Mouse (Mus musculus): ENCODE results near the gene Slc35e4.
"Not testable (repeated sequence)": the region's sequence is repeated elsewhere in the genome, so short reads cannot be mapped to it uniquely, and the experiment has no call there.

Slc35e4 gene

DNA sequence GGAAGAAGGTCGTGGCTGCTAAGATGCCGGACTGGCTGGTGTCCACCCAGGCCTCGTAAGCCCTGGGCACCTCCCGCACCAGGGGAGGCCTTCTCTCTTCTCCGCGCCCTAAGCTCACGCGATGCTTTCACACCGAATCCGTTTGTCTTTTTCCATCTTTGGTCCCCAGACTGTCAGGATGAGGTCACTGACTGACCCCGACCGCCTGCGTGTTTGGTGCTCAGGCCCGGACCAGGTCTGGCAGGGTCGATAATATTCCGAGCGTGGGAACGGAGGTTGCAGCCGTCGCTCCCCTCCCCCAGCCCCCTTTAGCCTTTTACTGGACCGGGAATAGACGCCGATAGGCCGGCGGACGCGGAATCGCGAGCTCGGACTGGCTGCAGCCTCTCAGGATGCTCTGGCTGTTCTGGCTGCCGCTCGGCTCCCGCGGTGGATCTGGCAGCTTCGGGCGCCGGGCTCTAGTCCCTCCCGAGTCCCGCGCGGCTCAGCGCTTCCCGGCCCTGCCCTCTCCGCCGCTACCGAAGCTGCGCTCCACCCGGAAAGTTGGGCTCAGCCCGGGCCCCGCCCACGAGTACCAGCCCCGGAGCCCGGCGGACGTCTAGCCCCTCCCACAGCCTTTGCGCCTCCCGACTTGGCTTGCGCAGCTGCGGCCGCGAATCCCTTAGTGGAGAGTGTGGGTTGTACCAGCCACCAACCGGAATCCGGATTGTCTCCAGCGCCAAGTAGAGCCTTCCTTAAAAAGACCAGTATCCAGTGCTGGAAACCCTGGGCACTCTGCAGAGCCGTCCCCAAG is 952 bp downstream of the Slc35e4 start:
- DNase-seq = peak; percentile 87

DNA sequence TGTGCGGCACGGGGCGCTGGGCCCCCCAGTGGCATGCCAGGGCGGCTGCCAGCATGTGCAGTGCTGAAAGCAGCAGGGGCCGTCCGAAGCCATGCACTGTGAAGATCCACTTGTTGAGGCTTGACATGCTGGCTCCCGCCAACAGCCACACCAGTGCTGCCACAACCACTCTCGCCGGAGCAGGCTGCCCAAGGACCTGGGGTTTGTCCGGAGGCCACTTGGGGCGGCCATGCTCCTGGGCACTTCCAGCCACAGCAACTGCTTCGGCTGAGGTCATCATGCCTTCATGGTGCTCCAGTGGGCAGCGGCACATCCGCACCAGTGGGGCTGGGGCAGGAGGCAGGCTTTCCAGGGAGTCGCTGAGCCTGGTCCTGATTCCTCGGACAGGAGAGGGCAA is 1.6 kb downstream of the Slc35e4 start:
- DNase-seq = peak; percentile 63

DNA sequence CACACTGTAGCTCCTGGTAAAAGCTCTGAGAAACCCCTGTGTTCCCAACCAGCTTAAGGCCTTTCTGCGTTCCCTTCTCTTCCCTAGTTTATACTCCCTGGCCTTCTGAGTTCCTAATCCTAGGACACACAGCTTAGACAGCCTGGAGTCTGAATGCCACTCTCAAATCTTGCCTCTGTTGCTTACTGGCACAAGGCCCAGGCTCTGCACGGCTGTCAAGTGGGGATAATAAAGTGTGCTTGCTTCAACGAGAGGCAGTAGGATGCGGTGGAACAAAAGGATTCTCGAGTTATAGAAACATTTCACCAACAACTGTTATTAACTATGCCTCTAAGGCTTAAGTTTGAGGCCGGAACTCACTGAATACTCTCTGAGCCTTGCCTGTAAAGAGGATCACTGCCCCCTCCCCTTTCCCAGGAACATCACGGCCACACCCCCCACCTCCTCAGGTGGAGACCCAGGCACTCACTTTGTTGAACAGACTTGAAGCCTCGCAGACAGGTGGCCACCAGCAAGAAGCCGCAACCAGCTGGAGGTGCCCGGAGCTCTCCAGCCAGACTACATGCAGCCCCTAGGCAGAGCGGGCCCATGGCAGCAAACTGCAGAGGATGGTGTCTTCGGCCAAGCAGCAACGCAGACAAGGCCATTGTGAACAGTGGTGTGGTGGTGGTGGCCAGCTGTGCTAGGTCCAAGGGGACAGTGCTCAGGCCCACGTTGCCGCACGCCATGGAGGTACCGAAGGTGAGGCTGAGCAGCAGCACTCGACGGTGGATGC is 2.2 kb downstream of the Slc35e4 start:
- DNase-seq = no peak

DNA sequence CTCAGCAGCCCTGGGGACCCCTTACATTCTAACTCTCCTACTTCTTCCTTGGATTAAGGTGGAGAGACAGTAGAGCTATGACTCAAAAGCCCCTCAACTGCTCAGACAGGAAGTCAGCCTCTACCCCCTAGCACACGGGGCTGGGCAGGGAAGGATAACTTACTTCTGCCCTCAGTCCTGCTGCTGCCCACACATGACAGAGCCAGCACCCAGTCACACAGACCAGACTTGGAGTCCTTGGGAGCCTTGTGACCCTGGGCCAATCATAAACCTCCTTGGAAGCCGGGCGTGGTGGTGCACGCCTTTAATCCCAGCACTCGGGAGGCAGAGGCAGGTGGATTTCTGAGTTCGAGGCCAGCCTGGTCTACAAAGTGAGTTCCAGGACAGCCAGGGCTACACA is 3.0 kb downstream of the Slc35e4 start:
- not testable (repeated sequence) for DNase-seq

DNA sequence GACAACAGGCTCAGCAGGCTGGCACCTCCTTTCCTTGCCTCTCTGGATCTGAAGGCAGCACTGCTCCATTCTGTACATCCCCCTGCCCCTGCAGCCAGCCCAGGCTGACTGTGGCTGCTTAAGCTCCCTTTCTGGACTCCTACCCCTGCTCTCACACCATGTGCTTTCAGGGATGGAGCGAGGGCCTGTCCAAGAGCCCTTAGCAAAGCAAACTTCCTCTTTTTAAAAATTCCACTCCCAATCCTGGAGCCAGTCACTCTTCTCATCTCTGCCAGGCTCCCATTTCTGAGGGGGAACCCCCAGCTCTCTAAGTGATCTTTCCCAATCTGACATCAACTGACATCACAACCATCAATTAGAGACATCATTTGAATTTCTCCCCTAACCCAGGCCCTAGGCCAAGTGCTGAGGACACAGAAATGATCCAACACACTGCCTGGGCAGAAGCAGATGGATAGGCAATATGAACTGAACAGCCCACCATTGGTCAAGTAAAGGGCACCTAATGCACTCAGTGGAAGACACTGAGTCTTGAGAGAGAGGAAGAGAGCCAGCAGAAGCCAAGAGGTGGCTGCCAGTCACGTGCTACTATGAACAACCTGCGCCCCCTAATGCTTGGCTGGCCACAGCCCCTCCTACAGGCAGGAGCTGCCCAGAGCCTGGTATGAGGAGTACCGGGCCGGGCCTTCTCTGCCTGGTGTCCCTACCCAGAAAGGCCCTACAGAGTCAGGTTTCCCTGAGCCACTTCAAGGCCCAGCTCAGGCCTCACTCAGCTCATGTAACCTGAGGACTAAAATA is 3.8 kb downstream of the Slc35e4 start:
- DNase-seq = no peak

DNA sequence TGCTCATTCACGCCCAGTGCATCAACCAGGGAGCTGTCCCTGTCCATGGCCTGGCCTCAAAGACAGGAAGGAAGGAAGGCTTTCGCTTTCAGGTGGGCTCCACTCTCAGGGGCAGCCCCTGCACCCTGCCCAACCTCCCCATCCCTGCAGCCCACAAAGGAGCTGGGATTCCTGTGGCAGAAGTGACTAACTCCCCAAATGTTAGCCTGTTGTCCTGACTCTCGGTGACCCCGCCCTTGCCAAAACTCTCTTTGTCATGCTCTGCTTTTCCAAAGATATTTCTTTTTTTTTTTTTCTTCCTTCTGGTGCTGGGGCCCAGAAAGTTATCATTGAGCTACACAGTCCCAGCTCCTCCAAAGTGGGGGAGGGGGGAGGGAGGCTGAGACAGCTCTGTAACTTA is 5.2 kb downstream of the Slc35e4 start:
- DNase-seq = no peak

DNA sequence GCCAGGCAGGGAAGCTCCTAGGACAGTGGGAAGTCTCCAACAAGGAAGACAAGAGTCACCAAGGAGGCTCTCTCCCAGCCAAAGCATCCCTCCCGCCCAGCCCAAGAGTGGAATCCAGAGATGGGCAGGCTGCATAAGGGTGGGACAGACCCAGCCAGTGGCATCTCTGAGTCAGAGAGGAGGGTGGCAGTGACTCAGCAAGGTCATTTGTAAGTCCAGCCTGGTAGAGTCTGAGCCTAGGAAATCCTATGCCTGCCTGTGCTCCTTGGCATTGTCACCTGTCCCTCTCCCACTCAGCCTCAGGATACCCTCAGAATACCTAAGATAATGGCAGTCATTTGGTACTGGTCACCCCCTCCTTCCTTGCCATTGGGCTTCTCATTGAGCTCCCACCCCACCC is 9.0 kb downstream of the Slc35e4 start:
- no peak for DNase-seq

DNA sequence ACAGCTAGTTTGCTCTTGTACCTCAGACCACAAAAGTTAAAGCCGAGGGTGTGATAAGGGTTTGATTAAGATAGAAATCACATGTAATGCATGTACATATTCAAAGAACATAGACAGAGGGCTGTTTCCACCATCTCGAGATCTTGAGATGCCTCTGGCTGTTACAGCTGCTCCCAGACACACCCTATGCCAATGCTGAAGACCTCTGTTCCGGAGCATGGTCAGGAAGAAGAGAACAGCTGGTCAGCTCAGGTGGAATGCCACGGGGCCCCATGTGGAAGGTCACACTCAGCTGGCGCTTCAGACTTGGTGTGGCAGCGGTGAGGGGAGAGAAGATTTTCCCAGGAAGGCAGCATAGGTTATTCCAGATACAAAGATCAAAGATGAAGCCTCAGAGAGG is 9.8 kb downstream of the Slc35e4 start:
- DNase-seq = no peak

DNA sequence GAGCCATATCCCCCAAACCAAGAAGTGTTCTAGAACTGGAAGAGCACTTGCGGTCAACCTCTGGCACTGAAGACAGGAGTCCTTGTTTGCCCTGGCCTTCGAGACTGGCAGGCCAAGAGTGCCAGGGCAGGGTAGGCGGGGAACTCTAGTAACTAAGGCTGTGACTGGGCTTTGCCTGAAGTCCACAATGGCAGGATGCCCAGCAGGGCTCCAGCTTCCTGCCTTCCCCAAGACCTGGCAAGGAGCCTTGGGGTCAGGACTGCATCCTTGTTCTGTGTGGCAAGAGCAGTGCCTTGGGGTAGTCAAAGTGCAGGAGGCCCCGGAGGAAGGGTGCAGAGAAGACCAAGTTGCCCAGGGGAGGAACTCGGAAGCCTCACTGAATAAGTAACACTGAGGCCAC is 11.4 kb downstream of the Slc35e4 start:
- DNase-seq = no peak

DNA sequence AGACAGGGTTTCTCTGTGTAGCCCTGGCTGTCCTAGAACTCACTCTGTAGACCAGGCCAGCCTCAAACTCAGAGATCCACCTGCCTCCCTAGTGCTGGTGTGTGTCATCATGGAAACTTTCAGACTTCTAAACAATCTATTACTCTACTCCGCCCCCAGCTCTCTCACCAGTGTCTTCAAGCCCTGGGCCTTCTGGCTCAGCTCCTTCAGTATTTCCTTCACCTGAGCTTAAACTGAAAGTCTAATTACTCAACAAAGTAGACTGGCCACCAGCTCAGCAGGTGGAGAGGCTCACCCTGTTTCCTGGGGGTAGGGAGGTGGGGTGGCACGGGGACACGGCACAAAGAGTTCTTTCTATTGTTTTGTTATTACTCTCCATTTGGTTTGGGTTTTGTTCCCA is 11.9 kb downstream of the Slc35e4 start:
- no peak for DNase-seq

DNA sequence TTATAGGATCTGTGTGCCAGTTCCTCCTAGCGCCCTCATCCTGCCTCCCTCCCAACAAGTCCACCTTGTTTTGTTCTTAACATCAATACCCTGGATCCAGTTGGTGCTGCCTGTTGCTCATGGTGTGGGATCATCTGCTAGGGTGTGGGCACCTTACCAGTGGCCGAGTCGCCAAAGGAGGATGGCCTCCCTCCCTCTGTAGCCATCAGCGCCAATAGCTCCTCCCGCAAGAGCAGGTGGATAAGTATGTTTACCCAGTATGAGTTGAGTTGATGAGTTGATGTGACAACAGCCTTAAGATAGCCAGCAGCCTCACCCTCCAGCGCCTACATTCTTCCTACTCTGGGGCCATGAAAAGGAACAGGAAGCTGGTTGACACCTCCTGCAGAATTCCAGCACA is 14.2 kb downstream of the Slc35e4 start:
- no peak for DNase-seq

DNA sequence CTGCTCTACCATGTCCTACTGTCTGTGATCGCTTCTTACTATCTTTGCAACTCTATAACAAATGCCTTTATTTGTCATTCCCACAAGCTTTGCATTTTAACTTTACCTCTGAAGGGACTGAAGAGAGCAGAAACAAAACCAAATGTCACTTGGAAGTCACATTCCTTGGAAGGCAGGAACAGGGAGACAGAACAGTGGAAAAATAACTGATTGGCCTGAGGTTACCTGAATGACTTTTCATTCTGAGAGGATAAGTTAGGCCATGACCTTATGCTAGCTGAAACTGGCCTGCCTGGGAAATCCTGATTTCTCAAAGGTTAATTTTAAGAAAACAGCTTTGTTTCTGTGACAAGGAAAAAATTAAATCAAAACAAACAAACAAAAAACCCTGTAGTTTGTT is 18.5 kb downstream of the Slc35e4 start:
- DNase-seq = no peak

DNA sequence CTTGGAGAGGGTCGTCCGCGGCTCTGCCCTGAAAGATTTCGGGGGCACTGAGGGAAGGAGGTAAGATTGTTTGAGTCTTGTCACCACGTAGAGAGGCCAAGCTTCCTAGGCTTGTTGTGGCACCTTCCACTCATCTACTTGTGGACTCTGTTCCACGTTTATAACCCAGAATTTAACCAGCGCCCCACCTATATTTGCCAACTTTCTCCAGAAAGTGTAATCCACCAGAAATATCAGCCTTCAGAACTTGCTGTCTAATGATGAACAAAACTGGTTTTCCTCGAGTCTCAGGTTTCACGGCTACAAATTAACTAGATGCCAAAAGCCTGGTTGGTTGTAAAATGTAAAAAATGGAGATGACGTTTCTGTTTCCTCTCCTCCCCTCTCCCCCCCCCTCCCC is 19.0 kb downstream of the Slc35e4 start:
- DNase-seq = no peak

DNA sequence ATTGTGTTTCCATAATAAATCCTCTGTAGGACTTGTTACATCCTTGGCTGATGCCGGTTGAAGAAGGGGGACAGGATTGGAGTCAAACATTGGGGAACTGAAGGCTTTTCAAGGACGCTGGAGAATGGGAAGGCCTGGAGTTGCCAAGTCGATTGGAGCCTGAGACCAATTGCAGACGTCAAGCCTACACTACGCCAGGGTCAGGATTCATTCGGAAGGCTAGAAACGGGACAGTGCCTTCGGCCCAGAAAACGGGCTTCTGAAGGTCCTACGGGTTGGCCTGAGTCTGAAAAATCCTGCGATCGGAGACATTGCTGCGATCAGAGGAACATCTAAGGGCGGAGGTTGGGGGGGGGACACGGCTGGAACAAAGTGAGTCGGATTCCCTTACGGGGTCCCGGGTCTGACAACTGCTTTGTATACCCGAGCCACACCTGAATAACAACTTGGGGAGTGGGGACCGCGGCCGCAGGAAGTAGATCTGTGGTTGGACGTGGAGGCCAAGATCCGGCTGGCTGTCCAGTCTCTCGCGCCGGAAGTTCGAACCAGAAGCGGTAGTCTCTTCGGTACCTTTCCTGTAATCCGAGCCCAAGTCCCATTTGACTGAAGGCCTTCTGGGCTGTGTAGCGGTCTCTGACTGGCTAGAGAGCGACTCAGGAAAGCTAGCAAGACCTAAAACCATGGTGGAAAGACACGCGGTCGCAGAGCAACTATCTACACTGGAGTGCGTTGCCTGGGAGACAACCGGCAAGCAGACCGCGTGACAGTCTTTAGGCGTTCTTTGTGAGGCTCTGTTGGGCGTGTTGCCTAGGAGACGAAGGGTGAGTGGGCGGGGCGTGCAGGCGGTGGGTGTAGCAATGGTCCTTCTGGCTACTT is 19.8 kb downstream of the Slc35e4 start, which contains the start of the genes 4921536K21Rik and Dusp18:
Gene 4921536K21Rik, minus strand, starts transcription at position 693 of the 876 bp plus-strand sequence.
Gene Dusp18, plus strand, starts transcription at position 835 of the 876 bp plus-strand sequence.
- DNase-seq = peak; percentile 89

DNA sequence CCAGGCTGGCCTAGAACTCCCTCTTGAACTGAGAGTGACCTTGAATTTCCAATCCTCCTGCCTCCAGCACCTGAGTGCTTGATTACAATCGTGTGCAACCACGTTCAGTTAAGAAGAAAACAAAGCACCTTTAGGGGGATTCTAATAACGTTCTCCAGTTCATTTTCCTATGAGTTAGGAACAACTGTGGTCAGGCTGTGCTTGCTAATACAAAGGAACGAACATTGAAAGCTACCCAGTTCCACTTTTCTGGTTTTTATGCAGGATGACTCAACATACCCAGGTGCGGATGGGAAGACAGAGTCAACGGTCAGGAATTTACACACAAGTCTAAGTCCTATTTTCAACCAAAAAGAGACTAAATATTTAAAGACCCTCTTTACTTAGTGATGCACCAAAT is 20.5 kb downstream of the Slc35e4 start:
- no peak for DNase-seq

DNA sequence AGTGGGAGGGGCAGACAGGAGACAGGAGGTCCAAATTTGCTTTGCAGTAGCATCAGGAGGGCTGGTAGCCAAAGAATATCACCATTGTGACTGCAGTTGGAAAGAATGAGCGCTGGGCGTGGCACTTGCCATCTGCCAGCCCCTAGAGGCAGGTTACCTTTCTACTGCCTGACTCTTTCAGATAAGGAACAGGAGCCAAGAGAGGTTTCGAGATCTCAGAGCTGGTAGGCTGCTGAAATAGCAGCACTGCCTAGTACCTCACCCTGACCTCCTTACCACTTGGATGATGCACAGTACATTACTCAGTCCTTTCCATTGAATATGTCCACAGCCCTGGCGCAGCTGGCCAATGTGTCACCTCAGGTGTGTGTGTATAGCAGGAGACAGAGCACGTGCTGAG is 27.1 kb downstream of the Slc35e4 start:
- no peak for DNase-seq

DNA sequence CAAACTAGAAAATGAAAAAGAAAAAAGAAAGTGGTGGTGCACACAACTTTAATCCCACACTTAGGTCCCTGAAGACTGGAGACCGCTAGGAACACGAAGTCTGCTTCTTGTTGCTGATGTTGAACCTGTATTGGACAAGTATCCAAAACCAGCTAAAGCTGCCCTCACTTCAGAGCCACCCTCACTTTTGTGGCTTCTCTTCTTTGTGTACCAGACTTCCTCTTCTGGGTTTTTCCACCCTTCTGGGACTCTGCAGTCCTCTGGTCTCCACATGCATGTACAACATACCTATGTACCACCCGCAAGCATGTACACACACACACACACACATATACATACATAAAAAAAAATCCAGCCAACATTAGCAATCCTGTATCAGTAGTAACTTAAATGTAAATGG is 30.8 kb downstream of the Slc35e4 start:
- DNase-seq = no peak

DNA sequence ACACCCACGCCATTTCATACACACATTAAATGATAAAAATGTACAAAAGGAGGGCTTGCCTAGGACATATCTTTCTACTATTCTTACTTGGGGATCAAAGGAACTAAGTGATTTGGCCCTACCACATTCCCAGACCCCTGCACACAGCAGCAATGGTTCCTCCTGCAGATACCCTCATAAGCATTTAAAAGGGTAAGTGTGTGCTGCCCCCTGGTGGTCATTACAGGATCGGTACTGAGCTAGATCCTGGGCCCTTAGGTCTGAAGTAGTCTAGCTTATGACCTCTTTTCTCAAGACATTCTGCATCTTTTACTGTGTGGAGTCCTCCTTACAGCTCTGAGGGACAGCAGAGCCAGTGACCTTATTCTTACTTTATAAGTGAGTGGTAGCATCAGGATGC is 34.6 kb downstream of the Slc35e4 start:
- peak; percentile 84 for DNase-seq

DNA sequence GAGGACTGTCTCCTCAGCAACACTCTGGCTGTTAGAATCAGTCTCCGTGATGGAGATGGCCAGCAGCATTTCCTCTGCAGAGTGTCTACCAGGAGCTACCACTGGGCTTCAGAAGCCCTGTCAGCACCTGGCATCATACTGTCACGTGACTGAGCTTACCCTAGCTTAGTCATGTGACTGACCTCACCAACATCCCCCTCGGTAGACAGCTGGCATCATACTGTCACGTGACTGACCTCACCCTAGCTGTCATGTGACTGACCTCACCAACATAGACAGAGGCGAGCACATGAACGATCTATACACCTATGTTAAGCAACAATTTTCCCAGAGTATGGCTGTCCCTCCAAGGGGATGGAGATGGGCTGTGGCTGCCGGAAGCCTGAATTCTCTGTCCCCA is 35.8 kb downstream of the Slc35e4 start:
- no peak for DNase-seq

DNA sequence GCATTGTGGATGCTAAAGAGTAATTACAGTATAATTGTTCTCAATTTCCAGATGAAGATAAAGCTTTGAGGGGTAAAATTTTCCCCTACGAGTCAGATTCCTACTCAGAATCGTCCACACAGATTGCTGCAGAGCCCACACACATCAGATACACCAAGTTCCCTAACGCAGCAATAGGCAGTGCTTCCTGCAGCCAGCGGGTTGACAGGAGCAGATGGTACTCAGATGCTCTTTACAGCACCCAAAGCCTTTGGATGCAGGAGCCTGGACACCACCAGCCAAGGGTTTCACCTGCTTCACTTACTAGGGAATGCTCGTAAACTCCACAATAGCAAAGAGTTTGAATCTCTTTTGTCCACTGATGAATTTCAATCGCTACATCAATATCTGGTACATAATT is 38.0 kb downstream of the Slc35e4 start:
- no peak for DNase-seq

DNA sequence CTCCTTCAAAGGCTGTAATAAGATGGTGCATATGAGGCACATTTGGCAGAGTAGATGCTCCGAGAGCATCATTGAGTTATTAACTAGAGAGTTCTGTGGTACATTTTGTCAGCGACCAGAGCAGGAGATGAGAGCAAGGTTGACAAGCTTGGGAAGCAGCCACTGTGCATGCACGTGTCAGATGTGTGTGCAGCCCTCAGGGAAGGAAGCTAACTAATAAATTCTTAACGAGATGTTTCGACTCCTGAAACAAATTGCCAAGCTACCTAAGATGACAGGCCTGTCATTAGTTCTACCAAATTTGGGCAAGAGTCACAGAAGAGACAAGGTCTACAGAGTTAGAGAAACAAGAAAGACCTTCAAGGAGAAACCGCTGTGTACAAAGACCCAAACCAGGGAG is 50.1 kb downstream of the Slc35e4 start:
- no peak for DNase-seq

DNA sequence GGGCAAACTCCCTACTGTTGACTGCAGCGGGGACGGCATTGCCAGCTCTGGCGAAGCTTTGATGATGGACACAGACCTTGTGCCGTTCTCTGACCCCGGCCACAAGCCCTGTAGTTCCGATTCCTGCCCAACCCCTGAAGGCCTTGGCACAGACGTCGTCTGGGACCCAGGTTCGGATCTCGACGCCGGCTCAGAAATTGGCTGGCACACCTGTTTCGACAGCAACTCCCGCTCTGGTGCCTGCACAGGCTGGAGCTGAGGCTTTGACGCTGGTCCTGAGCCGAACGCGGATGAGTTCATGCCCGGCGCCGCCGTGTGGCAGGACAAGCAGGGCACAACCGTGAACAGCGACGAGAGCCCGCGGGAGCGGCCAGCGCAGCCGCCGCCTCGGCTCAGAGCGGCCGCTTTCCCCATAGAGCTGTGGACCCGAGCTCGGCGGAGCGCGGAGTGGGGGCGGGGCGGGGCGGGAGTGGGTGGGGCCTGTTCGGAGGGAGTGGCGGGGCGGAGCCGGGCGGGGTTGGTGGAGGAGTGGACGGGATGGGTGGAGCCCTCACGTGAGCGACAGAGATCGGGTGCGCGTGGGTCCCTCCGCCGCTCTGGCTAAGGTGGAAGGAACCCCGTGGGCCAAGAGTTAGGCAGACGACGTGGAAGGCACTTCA is 50.9 kb downstream of the Slc35e4 start, which contains the start of gene Osbp2:
Gene Osbp2, minus strand, starts transcription at position 450 of the 659 bp plus-strand sequence.
- peak; percentile 83 for DNase-seq
